Mouse (Mus musculus) G1E (cell line): ENCODE results near the gene Gcnt1. TPM values are rescaled to one million over a fixed set of nuclear protein-coding genes. Genes with fewer than 3 reads are reported as not detected.

Experiments used
- ATAC-seq: 2 replicates; pipeline ENCODE4 v1.8.0; 2016; ENCODE audit warnings: mild to moderate bottlenecking; ENCODE audit not compliant: insufficient number of reproducible peaks, poor library complexity, low FRiP score, severe bottlenecking; ENCODE audit errors: extremely low read depth
- DNase-seq: peaks from one replicate; pipeline ENCODE4 v3.0.0; 2012; ENCODE audit warnings: low spot score
- H3K27me3 ChIP-seq: 2 replicates; pipeline ENCODE4 v1.6.1; 2012; ENCODE audit warnings: mild to moderate bottlenecking, low read length, inconsistent platforms; ENCODE audit not compliant: insufficient read depth
- H3K36me3 ChIP-seq: replicated peaks from 2 replicates; pipeline ENCODE3; 2012; ENCODE audit warnings: mild to moderate bottlenecking, inconsistent platforms
- H3K4me1 ChIP-seq: 2 replicates; pipeline ENCODE4 v1.6.1; 2012; ENCODE audit warnings: low read depth, low read length, inconsistent platforms, mixed read lengths; ENCODE audit not compliant: insufficient read depth
- H3K4me3 ChIP-seq: 2 replicates; pipeline ENCODE4 v1.5.1; 2012; ENCODE audit warnings: low read depth, mild to moderate bottlenecking, inconsistent platforms, low read length, moderate library complexity, mixed read lengths
- H3K9me3 ChIP-seq: replicated peaks from 2 replicates; pipeline ENCODE4 v1.6.1; 2012; ENCODE audit warnings: inconsistent platforms
- CTCF ChIP-seq: IDR thresholded peaks from 2 replicates; pipeline ENCODE4 v1.5.1; 2012; ENCODE audit warnings: low read depth, low read length, inconsistent platforms, mixed read lengths
- GATA1 ChIP-seq: IDR thresholded peaks from 2 replicates; pipeline ENCODE4 v1.6.1; 2012; ENCODE audit warnings: borderline replicate concordance, low read length, inconsistent platforms, mixed read lengths
- GATA2 ChIP-seq: IDR thresholded peaks from 2 replicates; pipeline ENCODE4 v1.6.1; 2012; ENCODE audit warnings: low read depth, low read length, inconsistent platforms, borderline replicate concordance
- POLR2AphosphoS5 ChIP-seq: IDR thresholded peaks from 2 replicates; pipeline ENCODE4 v1.6.1; 2012; ENCODE audit warnings: low read depth, low read length, inconsistent platforms; ENCODE audit not compliant: insufficient replicate concordance
- TAL1 ChIP-seq: conservative IDR thresholded peaks from 2 replicates; pipeline ENCODE4 v1.6.1; 2012; ENCODE audit warnings: low read depth, low read length, inconsistent platforms, mixed read lengths
- polyA plus RNA-seq: library from polyadenylated mRNA; stranded (reverse); fragments of >175 nt; gene quantifications from 2 replicates; pipeline ENCODE4 v1.2.3, GENCODE M21; 2012
- total RNA-seq, 2 experiments: library from RNA; stranded (forward) in 1 of 2; stranded (reverse) in 1 of 2; fragments of 200-1000 nt in 1 of 2; fragments of >200 nt in 1 of 2; fragmentation: Nextera tagmentation in 1 of 2; gene quantifications; 2 replicates each; pipeline ENCODE4 v1.2.3; 2014 to 2017

Gene Gcnt1
- total and polyA plus RNA-seq, 3 experiments, result 2.8 to 209 (median 176) TPM

DNA sequence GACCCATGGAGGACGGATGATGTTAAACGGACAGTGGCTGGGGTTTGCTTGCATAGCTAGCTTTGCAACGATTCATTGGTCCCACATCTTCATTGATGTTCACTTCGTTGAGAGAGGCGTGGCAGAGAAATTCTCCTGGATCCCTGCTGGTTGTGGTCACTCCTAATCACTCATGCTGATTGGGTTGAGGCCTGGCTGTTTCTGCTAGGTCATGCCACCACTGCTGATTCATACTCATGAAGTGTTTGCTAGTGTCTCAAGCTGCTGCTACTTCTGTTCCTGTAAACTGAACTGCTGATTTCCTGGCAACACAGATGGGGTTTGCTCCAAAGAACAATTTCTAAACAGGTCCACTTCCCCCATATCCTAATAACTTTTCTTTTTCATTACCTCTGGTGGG, 34.2 kb upstream of the Gcnt1 start:
- DNase-seq, result no peak
- H3K4me3 ChIP-seq, result no peak overlapping the region
- no peaks in the 10 kb centered on the region for H3K36me3 ChIP-seq
- TF ChIP-seq GATA1 (no peak), CTCF (no peak), POLR2AphosphoS5 (no peak), TAL1 (no peak), GATA2 (no peak)
- 0 out of 2 replicates have a peak, but pooled peaks cover 2% of the 10 kb centered on the region for H3K4me1 ChIP-seq
- peaks cover 5% of the 10 kb centered on the region for H3K27me3 ChIP-seq
- H3K9me3 ChIP-seq, result peaks cover 7% of the 10 kb centered on the region
- ATAC-seq, result no peak

DNA sequence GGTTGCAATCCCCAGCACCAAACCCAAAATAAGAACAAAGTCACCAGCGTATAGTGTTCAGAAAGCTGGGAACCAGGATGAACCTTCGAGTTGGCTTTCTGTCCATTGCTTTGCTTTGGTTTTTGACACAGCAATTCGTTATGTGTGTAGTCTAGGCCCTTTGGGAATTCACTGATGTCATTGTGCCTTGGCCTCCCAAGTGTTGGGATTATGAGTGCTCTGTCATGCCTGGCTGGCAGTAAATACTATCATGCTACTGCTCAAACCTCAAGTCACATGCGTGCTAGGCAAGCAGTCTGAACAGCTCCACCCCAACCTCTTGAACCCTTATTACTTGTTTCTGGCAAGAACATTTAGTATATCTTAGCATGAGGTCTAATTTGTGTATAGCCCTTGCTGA, 30.5 kb upstream of the Gcnt1 start:
- ATAC-seq, result no peak
- TF ChIP-seq CTCF (no peak), POLR2AphosphoS5 (no peak), TAL1 (no peak), GATA1 (no peak), GATA2 (no peak)
- no peak for DNase-seq
- Histone ChIP-seq H3K27me3 (no peaks in the 10 kb centered on the region; the same call in none of the 2 replicates), H3K36me3 (peaks cover 27% of the 10 kb centered on the region), H3K4me1 (0 out of 2 replicates have a peak, but pooled peaks cover 2% of the 10 kb centered on the region), H3K4me3 (no peak overlapping the region), H3K9me3 (peaks cover 7% of the 10 kb centered on the region)

DNA sequence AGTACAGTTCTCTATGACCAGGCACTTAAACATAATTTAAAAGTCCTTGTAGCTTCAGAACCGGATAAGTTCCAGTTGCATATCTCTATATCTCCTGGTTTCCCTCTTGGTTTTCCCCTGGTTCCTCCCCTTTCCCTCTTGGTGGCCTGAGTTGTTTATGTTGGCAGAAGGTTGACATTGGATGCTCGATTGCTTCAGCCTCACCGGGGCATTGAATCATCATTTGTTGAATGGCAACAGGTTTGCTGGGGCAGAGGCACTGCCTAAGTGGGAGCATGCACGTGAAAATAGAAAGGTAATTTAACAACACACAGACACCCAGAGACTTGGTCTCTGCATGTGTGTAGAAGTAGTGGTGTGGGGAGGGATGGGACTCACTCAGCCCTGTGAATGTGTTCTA, 27.9 kb upstream of the Gcnt1 start:
- TF ChIP-seq GATA1 (no peak), CTCF (no peak), POLR2AphosphoS5 (no peak), TAL1 (no peak), GATA2 (no peak)
- DNase-seq, result no peak
- Histone ChIP-seq H3K4me3 (no peak overlapping the region), H3K27me3 (no peaks in the 10 kb centered on the region), H3K9me3 (no peaks in the 10 kb centered on the region), H3K4me1 (peaks cover 3% of the 10 kb centered on the region; the same call in 1 of the 2 replicates), H3K36me3 (peaks cover 51% of the 10 kb centered on the region)
- no peak for ATAC-seq

DNA sequence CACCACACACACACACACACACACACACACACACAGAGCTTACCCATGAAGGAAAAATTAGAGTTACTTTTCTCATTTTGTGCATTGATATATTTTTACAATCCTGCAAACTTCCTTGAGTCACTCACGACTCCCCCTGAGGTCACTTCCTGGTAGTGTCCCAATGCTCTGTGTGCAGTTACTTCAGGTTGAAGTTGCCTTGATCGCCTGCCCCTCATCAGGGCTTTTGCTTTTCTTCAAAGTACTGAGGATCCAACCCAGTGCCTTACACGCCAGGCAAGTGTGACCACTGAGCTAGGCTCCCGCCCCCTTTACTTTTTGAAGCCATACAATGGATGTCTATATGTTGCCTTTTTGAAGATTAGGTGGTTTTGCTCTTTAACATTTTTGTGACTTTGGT, 27.3 kb upstream of the Gcnt1 start:
- Histone ChIP-seq H3K4me1 (peaks cover 8% of the 10 kb centered on the region), H3K27me3 (no peaks in the 10 kb centered on the region), H3K9me3 (no peaks in the 10 kb centered on the region), H3K4me3 (no peak overlapping the region), H3K36me3 (peaks cover 54% of the 10 kb centered on the region)
- ATAC-seq (no peak), DNase-seq (no peak)
- TF ChIP-seq GATA1, result no peak
- TF ChIP-seq GATA2, result no peak
- TF ChIP-seq POLR2AphosphoS5, result no peak
- no peak for TF ChIP-seq CTCF
- no peak for TF ChIP-seq TAL1

DNA sequence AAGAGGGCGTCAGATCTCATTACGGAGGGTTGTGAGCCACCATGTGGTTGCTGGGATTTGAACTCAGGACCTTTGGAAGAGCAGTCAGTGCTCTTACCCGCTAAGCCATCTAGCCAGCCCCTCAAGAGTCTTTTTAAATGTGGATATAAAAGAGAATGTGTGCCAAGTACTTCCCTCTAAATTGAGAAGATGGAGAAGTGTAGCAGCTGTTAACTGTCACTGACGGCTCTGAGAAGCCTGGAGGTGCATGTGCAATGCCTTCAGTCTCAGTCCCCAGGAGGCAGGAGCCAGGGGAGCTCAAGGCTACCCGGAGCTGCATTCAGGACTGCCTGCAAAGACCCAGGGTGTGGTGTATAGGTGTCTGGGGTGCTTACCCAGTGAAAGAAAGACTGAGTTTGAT, 25.3 kb upstream of the Gcnt1 start:
- no peak overlapping the region for H3K4me3 ChIP-seq
- H3K9me3 ChIP-seq, result no peaks in the 10 kb centered on the region
- DNase-seq (no peak), ATAC-seq (no peak)
- H3K4me1 ChIP-seq, result peaks cover 18% of the 10 kb centered on the region
- TF ChIP-seq GATA1, result no peak
- no peak for TF ChIP-seq GATA2
- TF ChIP-seq CTCF, result no peak
- TF ChIP-seq POLR2AphosphoS5, result no peak
- no peak for TF ChIP-seq TAL1
- H3K27me3 ChIP-seq, result no peaks in the 10 kb centered on the region
- H3K36me3 ChIP-seq, result peaks cover 54% of the 10 kb centered on the region

DNA sequence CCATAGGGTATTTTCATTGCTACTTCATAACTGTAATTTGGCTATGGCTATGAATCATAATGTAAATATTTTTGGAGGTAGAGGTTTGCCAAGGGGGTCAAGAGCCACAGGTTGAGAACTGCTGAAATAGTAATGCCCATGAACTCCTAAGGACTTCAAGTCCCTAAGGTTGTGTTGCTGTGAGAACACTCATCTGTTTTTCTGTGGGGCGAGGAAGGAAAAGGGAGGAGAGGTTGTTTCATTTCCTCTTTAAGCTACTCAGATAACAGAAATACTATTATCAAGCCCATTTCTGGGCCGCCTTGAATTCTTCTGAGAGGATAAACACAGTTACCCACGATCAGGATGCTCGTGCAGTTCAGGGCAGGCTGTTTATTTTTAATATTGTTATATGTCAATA, 24.2 kb upstream of the Gcnt1 start:
- Histone ChIP-seq H3K4me3 (no peak overlapping the region), H3K4me1 (peaks cover 20% of the 10 kb centered on the region), H3K9me3 (no peaks in the 10 kb centered on the region), H3K36me3 (peaks cover 54% of the 10 kb centered on the region), H3K27me3 (no peaks in the 10 kb centered on the region)
- ATAC-seq, result no peak
- DNase-seq, result no peak
- TF ChIP-seq CTCF, result no peak
- no peak for TF ChIP-seq GATA1
- TF ChIP-seq TAL1, result no peak
- TF ChIP-seq POLR2AphosphoS5, result no peak
- TF ChIP-seq GATA2, result no peak
